Mouse (Mus musculus) thymus, adult 2 months (tissue): ENCODE results near the gene Eif4h. TPM values are rescaled to one million over a fixed set of nuclear protein-coding genes. Genes with fewer than 3 reads are reported as not detected.

Experiments used
- DNase-seq: peaks from one replicate; pipeline ENCODE4 v3.0.0; 2021
- H3K27ac ChIP-seq: fragments of 200-500 bp; 2 replicates; pipeline ENCODE4 v1.5.1; 2012; ENCODE audit warnings: low read length, control low read depth; ENCODE audit not compliant: control insufficient read depth, insufficient read depth
- H3K27me3 ChIP-seq: fragments of 200-500 bp; 2 replicates; pipeline ENCODE4 v1.6.1; 2012; ENCODE audit warnings: mild to moderate bottlenecking, low read length, moderate library complexity, mixed read lengths; ENCODE audit not compliant: control insufficient read depth, insufficient read depth
- H3K36me3 ChIP-seq: fragments of 200-500 bp; 2 replicates; pipeline ENCODE4 v1.6.1; 2012; ENCODE audit warnings: mild to moderate bottlenecking, low read length, moderate library complexity; ENCODE audit not compliant: control insufficient read depth, insufficient read depth
- H3K4me1 ChIP-seq: fragments of 200-500 bp; replicated peaks from 2 replicates; pipeline ENCODE4 v1.6.1; 2012; ENCODE audit warnings: low read length; ENCODE audit not compliant: control insufficient read depth, insufficient read depth
- H3K4me3 ChIP-seq: fragments of 200-500 bp; 2 replicates; pipeline ENCODE4 v1.5.1; 2012; ENCODE audit warnings: mild to moderate bottlenecking, low read length, control low read depth, moderate library complexity; ENCODE audit not compliant: control insufficient read depth, insufficient read depth
- CTCF ChIP-seq: fragments of 200-500 bp; IDR thresholded peaks from 2 replicates; pipeline ENCODE4 v1.5.1; 2012; ENCODE audit warnings: mild to moderate bottlenecking, control low read depth, low read length, moderate library complexity, borderline replicate concordance; ENCODE audit not compliant: control insufficient read depth, poor library complexity, insufficient read depth; ENCODE audit errors: extremely low read depth
- POLR2A ChIP-seq: fragments of 200-500 bp; IDR thresholded peaks from 2 replicates; pipeline ENCODE4 v1.6.1; 2012; ENCODE audit warnings: mild to moderate bottlenecking, low read length, control low read depth, moderate library complexity; ENCODE audit not compliant: control insufficient read depth, poor library complexity, insufficient read depth; ENCODE audit errors: extremely low read depth
- WGBS: fragments of 180-500 bp; shearing (Covaris S2); methylation state at CpG from one replicate; pipeline ENCODE4 v1.1.7; 2018; 5-methylcytosine and 5-hydroxymethylcytosine counted together
- polyA plus RNA-seq: library from polyadenylated mRNA; depleted of rRNA; stranded (reverse); fragments of >200 nt; gene quantifications from 2 replicates; pipeline ENCODE4 v1.2.3, GENCODE M21; 2012

Gene Eif4h
- polyA plus RNA-seq, 1 experiment = 322 TPM

DNA sequence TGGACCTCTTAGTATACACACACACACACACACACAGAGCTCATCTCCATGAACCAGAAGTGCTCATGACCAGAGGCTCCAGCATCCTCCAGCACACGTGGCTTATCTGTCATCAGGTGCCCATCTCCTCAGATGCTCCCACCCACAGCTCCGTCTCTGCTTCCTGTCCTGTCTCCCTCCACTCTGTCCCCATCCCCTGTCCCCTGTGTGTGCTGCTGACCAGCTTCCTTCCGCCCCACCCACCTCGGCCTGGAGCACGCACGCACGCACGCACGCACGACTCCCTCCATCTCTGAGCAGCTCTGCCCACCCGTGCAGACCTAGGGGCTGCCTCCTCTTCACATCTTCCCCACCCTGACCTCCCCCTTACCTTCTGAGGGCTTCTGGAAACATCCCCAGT, 34.9 kb downstream of the Eif4h start:
- H3K4me1 ChIP-seq = peaks cover 14% of the 10 kb centered on the region
- H3K27ac ChIP-seq = no peak overlapping the region
- no peaks in the 10 kb centered on the region for H3K27me3 ChIP-seq
- 96% methylated on average over 11 of the region's 11 CpGs for WGBS
- TF ChIP-seq CTCF (no peak), POLR2A (no peak)
- DNase-seq = no peak
- H3K36me3 ChIP-seq = no peaks in the 10 kb centered on the region
- H3K4me3 ChIP-seq = no peak overlapping the region

DNA sequence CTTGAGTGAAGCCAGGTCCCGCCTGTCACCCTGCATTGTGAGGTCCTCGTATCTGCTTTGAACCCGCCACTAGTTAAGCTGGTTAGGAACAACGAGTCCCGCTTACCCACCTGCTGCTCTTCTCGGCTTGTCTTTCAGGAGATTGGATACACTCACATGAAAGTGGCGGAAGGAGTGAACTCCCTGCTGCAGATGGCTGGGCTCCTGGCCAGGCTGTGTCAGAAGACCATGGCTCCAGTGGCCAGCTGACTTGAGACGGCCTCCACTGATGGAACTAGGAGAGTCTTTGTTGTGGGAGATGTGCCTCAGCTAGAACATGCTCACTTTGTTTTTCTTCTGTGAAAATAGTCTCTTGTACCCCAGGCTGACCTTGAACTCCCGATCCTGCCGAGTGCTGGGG, 41.6 kb downstream of the Eif4h start:
- no peak for DNase-seq
- TF ChIP-seq CTCF = no peak
- no peak for TF ChIP-seq POLR2A
- WGBS = 98% methylated on average over 10 of the region's 10 CpGs
- Histone ChIP-seq H3K4me1 (no peaks in the 10 kb centered on the region), H3K36me3 (peaks cover 35% of the 10 kb centered on the region), H3K4me3 (no peak overlapping the region), H3K27ac (no peak overlapping the region), H3K27me3 (no peaks in the 10 kb centered on the region)

DNA sequence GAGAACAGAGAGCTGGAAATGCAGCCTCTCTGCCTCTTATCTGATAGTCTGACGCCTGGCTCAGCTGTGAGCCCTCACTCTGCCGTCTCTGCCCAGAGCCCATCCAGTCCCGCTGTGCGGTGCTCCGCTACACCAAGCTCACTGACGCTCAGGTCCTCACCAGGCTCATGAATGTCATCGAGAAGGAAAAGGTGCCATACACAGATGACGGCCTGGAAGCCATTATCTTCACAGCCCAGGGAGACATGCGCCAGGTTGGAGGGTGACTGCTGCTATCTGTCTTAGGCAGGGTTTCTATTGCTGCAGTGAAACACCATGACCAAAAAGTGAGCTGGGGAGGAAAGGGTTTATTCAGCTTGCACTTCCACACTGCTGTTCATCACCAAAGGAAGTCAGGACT, 46.2 kb downstream of the Eif4h start:
- Histone ChIP-seq H3K27me3 (no peaks in the 10 kb centered on the region), H3K4me3 (no peak overlapping the region), H3K4me1 (no peaks in the 10 kb centered on the region), H3K36me3 (peaks cover 46% of the 10 kb centered on the region), H3K27ac (no peak overlapping the region)
- TF ChIP-seq POLR2A = no peak
- no peak for TF ChIP-seq CTCF
- no peak for DNase-seq
- WGBS = 94% methylated on average over 9 of the region's 9 CpGs

DNA sequence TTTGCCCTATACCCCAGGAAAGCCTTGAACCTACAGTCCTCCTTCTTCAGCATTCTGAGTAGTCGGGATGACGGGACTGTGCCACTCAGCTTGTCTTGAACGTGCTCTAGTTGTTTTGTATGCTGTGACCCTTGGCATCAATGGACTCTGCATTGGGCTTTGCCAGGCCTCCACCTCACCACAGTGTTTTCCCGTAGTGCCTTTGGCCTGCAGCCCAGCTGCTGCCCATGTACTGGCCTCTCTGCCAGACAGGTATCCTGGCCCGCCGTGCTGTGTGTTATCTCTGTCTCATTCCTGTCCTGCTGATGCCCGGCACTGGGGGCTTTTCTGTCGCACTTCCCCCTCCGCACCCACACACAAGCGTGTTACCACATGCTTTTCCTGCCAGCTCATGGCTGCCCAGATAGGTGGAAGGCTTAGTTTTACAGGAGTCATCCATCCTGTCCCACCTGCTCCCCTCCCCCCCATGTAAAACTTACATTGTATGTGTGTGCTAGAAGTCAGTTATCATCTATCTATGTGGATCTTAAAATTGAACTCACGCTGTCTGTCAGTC, 47.2 kb downstream of the Eif4h start:
- H3K36me3 ChIP-seq = peaks cover 38% of the 10 kb centered on the region
- DNase-seq = no peak
- H3K4me3 ChIP-seq = no peak overlapping the region
- no peak overlapping the region for H3K27ac ChIP-seq
- no peaks in the 10 kb centered on the region for H3K4me1 ChIP-seq
- TF ChIP-seq CTCF = no peak
- TF ChIP-seq POLR2A = no peak
- no peaks in the 10 kb centered on the region for H3K27me3 ChIP-seq
- 76% methylated on average over 11 of the region's 11 CpGs for WGBS

DNA sequence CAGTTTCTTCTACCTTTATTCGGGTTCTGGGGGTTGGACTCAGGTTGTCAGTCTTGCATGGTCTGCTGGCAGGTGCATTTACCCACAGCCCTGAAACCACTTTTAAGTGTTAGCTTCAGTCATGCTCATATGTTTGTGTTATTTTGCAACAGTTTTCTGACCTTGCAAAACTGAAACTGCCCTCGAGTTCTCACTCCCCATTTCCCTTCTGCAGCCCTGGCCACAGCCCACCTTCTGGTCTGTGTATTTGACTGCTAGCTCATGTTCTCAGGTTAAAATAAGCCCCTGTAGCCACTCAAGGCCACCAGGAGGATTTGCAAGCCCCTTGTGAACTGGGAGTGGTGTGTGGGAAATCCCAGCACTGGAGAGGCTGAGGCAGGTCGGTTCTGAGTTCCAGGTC, 49.4 kb downstream of the Eif4h start:
- no peak overlapping the region for H3K4me3 ChIP-seq
- H3K27ac ChIP-seq = no peak overlapping the region
- 56% methylated on average over 3 of the region's 3 CpGs for WGBS
- peaks cover 24% of the 10 kb centered on the region for H3K36me3 ChIP-seq
- no peaks in the 10 kb centered on the region for H3K27me3 ChIP-seq
- H3K4me1 ChIP-seq = no peaks in the 10 kb centered on the region
- DNase-seq = no peak
- TF ChIP-seq POLR2A (no peak), CTCF (no peak)

DNA sequence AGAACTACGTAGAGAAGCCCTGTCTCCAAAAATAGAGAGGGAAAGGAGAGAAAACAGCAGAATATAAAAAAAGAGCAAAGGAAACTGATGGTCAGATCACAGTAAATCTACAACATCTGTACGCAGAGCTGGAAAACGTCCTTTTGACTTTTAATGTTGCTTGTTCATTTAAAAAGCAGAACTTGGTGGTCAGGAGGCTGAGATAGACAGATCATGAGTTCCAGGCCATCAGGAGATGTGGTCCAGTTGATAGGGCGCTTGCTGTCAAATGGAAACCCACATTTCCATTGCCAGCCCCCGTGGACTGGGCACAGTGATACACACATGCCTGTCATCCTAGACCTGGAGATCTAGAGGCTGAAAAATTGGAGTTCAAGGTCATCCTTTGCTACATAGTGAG, 54.5 kb downstream of the Eif4h start:
- no peak for TF ChIP-seq CTCF
- no peak for TF ChIP-seq POLR2A
- H3K36me3 ChIP-seq = no peaks in the 10 kb centered on the region; the same call in 1 of the 2 replicates
- H3K4me1 ChIP-seq = peaks cover 3% of the 10 kb centered on the region
- WGBS = 72% methylated on average over 5 of the region's 5 CpGs
- no peak for DNase-seq
- no peak overlapping the region for H3K4me3 ChIP-seq
- no peak overlapping the region for H3K27ac ChIP-seq
- no peaks in the 10 kb centered on the region for H3K27me3 ChIP-seq

DNA sequence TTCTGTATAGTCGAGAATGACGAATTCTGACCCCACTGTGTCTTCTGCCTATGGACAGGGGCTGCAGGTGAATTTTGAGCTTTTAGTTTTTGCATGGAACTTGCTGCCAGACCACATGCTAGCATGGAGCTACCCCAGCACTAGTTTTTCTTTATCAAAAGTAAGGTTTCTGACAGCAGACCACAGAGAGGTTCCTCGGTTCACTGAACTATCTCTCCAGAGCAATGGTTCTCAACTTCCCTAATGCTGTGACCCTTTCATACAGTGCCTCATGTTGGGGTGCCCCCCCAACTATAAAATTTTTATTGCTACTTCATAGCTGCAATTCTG, 55.4 kb downstream of the Eif4h start:
- no peaks in the 10 kb centered on the region for H3K27me3 ChIP-seq
- H3K27ac ChIP-seq = no peak overlapping the region
- DNase-seq = no peak
- H3K36me3 ChIP-seq = no peaks in the 10 kb centered on the region
- 14% methylated on average over 3 of the region's 3 CpGs for WGBS
- TF ChIP-seq CTCF (no peak), POLR2A (no peak)
- H3K4me3 ChIP-seq = no peak overlapping the region
- H3K4me1 ChIP-seq = peaks cover 3% of the 10 kb centered on the region

DNA sequence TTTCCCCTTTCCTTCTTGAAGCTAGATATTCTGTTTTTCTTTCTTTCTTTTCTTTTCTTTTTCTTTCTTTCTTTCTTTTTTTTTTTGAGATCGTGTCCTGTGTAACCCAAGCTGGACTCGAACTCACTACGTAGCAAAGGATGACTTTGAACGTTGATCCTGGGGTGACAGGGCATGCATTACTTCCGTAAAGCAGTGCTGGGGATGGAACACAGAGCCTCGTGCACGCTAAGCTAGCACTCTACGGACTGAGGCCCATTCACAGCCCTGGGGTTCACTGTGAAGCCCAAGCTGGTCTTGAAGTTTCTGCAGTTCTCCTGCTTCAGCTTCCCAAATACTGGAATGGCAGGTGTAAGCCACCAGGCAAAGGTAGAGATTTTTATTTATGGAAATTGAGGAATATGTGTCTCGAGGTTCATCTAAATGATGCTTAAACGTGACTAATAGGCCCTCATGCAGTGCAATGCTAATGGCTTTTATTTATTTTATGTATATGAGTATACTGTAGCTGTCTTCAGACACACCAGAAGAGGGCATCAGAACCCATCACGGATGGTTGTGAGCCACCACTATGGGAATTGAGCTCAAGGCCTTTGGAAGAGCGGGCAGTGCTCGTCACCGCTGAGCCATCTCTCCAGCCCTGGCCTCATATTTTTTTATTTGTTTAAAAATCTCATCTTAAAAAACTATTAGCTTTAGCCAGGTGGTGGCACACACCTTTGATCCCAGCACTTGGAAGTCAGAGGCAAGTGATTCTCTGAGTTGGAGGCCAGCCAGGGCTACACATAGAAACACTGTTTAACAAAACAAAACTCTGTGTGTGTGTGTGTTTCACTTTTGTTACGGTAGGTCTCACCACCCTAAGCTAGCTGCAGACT, 56.0 kb downstream of the Eif4h start:
- H3K36me3 ChIP-seq = no peaks in the 10 kb centered on the region
- 21% methylated on average over 15 of the region's 15 CpGs for WGBS
- H3K4me1 ChIP-seq = peaks cover 3% of the 10 kb centered on the region
- no peak for DNase-seq
- TF ChIP-seq POLR2A (no peak), CTCF (no peak)
- H3K27ac ChIP-seq = no peak overlapping the region
- peak overlapping the region; percentile 96 for H3K4me3 ChIP-seq
- H3K27me3 ChIP-seq = no peaks in the 10 kb centered on the region
